Mouse (Mus musculus): Measurements from ENCODE around the gene Polr2a.

DNA sequence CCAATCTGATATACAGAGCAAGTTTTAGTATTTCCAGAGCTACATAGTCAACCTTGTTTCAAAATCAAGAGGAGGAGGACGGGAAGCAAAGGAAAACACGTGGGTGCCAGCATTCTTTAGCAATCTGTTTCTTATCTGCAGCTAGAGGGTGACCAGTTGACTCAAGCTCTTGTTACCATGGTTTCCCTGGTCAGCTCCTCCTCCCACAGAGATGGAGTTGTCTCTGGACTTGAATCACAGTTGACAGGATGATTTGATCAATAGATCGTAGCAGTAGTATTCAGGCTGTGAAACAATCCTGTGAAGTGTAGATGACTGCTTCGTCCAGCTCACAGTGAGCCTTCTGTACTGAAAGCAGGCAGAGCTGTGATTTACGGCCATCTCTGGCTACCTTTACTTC lies 42.5 kb downstream of the Polr2a start:
- TF ChIP-seq KAT2A (conservative IDR thresholded peaks at IDR 0.05; ENCODE audit: low read depth, low read length) = no peak
- TF ChIP-seq UBTF (IDR thresholded peaks at IDR 0.05; ENCODE audit: borderline replicate concordance, insufficient read depth, low read depth, low read length) = no peak
- TF ChIP-seq EP300 (IDR thresholded peaks at IDR 0.05; ENCODE audit: low read depth in 1 of 2, low read length in 2 of 2) = no peak
- TF ChIP-seq USF2 (IDR thresholded peaks at IDR 0.05; ENCODE audit: borderline replicate concordance in 1 of 2, insufficient read depth in 1 of 2, low read depth in 1 of 2, low read length in 2 of 2) = no peak
- TF ChIP-seq POLR2A (IDR thresholded peaks at IDR 0.05; ENCODE audit: control insufficient read depth in 1 of 2, insufficient read depth in 1 of 2, low read depth in 1 of 2, low read length in 2 of 2, poor library complexity in 1 of 2) = no peak
